Mouse (Mus musculus) testis, adult 2 months (tissue): ENCODE data around the gene Btbd7.

Source experiments
- CTCF ChIP-seq: fragments of 200-500 bp; IDR thresholded peaks from 2 replicates; pipeline ENCODE4 v1.5.1; 2012; ENCODE audit warnings: low read depth, mild to moderate bottlenecking, inconsistent platforms, low read length, moderate library complexity; ENCODE audit not compliant: control insufficient read depth, insufficient read depth, insufficient replicate concordance
- POLR2A ChIP-seq: fragments of 200-500 bp; IDR thresholded peaks from 2 replicates; pipeline ENCODE4 v1.6.1; 2012; ENCODE audit warnings: low read depth, mild to moderate bottlenecking, inconsistent platforms, low read length, moderate library complexity; ENCODE audit not compliant: control insufficient read depth

DNA sequence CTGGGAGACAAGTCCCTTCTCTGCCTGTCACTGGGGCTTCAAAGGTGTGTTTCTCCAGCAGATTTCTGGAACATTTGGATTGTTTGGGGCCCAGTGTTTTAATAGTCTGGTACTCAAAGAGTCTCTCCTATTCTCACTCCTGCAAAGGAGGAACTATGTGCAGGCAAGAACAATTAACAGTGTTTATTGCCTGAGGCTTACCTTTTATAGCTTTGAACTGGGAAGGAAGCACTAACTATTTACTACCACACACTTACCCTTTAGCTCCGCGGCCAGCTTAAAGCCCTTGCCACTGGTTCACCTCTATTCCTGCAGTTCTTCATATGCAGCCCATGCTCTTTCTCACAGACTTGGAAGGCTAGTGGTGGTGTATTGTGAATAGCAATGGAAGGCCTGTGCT, 37.8 kb upstream of the Btbd7 start:
- TF ChIP-seq CTCF, result no peak
- TF ChIP-seq POLR2A, result no peak
